Comparison of ENCODE assay signal across 9 mouse cellular contexts in genomic region chr5:115009961-115010360, GRCm38 (mm10). TPM values are rescaled to one million over a fixed set of nuclear protein-coding genes. Genes with fewer than 3 reads are reported as not detected.
DNase-seq lines count a peak whose midpoint lies in the region; ATAC-seq and TF ChIP-seq lines count a peak whose summit lies in the region.
"Had no signal": no experiment of that assay in that cellular context is flagged by ENCODE, and none has a peak within 500 bp of the region (broad histone marks: within the 10 kb centered on the region; RNA-seq: fewer than 3 reads in every experiment).

No protein-coding gene starts in this region.

- H3K27me3 ChIP-seq in heart, postnatal 0 days (ENCODE audit: control insufficient read depth, insufficient read depth, low read length) = no peaks in the 10 kb centered on the region
- no peaks in the 10 kb centered on the region for H3K27me3 ChIP-seq in hindbrain, embryonic 13.5 days
- H3K27me3 ChIP-seq in midbrain, embryonic 11.5 days (ENCODE audit: control insufficient read depth, insufficient read depth, low read length) = no peaks in the 10 kb centered on the region

- H3K9me3 ChIP-seq in heart, postnatal 0 days (replicated peaks; ENCODE audit: control insufficient read depth, low read length) = no peaks in the 10 kb centered on the region
- no peaks in the 10 kb centered on the region for H3K9me3 ChIP-seq in hindbrain, embryonic 13.5 days
- H3K9me3 ChIP-seq in midbrain, embryonic 11.5 days (ENCODE audit: control insufficient read depth, low read length) = no peaks in the 10 kb centered on the region

- no peak for TF ChIP-seq CTCF in heart, postnatal 0 days (IDR thresholded peaks at IDR 0.05; ENCODE audit: low read depth)

- no peak for ATAC-seq in heart, postnatal 0 days (ENCODE audit: insufficient read depth, low read depth)
- ATAC-seq in hindbrain, embryonic 13.5 days (ENCODE audit: low FRiP score) = no peak
- no peak for ATAC-seq in midbrain, embryonic 11.5 days (ENCODE audit: low FRiP score)
- no peak for ATAC-seq in erythroid progenitor cell, adult 5-6 weeks (replicated peaks; ENCODE audit: low FRiP score, poor library complexity, severe bottlenecking)

- no peak overlapping the region for H3K9ac ChIP-seq in heart, postnatal 0 days (replicated peaks; ENCODE audit: low read depth, low read length)
- peak overlapping the region; percentile 98 for H3K9ac ChIP-seq in hindbrain, embryonic 13.5 days
- H3K9ac ChIP-seq in midbrain, embryonic 11.5 days (ENCODE audit: low read length) = peak overlapping the region; percentile 99; the same call in 1 of the 2 replicates

- 54% methylated on average over 3 of the region's 3 CpGs for WGBS in heart, postnatal 0 days
- WGBS in hindbrain, embryonic 13.5 days = 62% methylated on average over 3 of the region's 3 CpGs
- WGBS in midbrain, embryonic 11.5 days = 72% methylated on average over 3 of the region's 3 CpGs

- TF ChIP-seq EP300 in heart, postnatal 0 days (IDR thresholded peaks at IDR 0.05; ENCODE audit: low read depth) = no peak

- no peak overlapping the region; the same call in 1 of the 2 replicates for H3K4me2 ChIP-seq in heart, postnatal 0 days (ENCODE audit: low read depth, low read length)
- peak overlapping the region; percentile 75 for H3K4me2 ChIP-seq in hindbrain, embryonic 13.5 days
- peak overlapping the region; percentile 93 for H3K4me2 ChIP-seq in midbrain, embryonic 11.5 days

- no peak for DNase-seq in heart, postnatal 0 days (ENCODE audit: low spot score)
- DNase-seq in heart, postnatal 25 days (ENCODE audit: low spot score) = no peak
- DNase-seq in R1 (ENCODE audit: low read depth, low spot score) = peak; percentile 66
- DNase-seq in midbrain, embryonic 11.5 days (ENCODE audit: low spot score, missing footprints) = peak; percentile 78
- DNase-seq in spleen, postnatal 10 days (ENCODE audit: low spot score in 2 of 2) = no peak
- DNase-seq in kidney, postnatal 25 days = no peak
- DNase-seq: thymus, adult 2 months had no signal

- H3K4me3 ChIP-seq in heart, postnatal 0 days (ENCODE audit: low read depth, low read length) = no peak overlapping the region
- H3K4me3 ChIP-seq in hindbrain, embryonic 13.5 days = peak overlapping the region; percentile 100; the same call in 1 of the 2 replicates
- no peak overlapping the region for H3K4me3 ChIP-seq in midbrain, embryonic 11.5 days (ENCODE audit: low read depth, low read length)

- intact Hi-C loops in heart, postnatal 25 days (cut with DNase I) = loop anchor here (2.0 kb wide), 2 partner anchors 29 to 65 kb away; no protein-coding TSS in a partner anchor

- 0 out of 2 replicates have a peak overlapping the region, but pooled peaks have one; percentile 95 for H3K27ac ChIP-seq in heart, postnatal 0 days (ENCODE audit: low read depth)
- peak overlapping the region; percentile 95; the same call in 1 of the 2 replicates for H3K27ac ChIP-seq in hindbrain, embryonic 13.5 days
- no peak overlapping the region for H3K27ac ChIP-seq in midbrain, embryonic 11.5 days (ENCODE audit: low read depth, low read length)

- H3K36me3 ChIP-seq in heart, postnatal 0 days (replicated peaks; ENCODE audit: control insufficient read depth, insufficient read depth, low read length) = no peaks in the 10 kb centered on the region
- H3K36me3 ChIP-seq in hindbrain, embryonic 13.5 days = no peaks in the 10 kb centered on the region
- H3K36me3 ChIP-seq in midbrain, embryonic 11.5 days (ENCODE audit: control insufficient read depth, insufficient read depth, low read length) = no peaks in the 10 kb centered on the region

- H3K4me1 ChIP-seq in heart, postnatal 0 days (ENCODE audit: control insufficient read depth, insufficient read depth) = peaks cover 28% of the 10 kb centered on the region
- peaks cover 35% of the 10 kb centered on the region for H3K4me1 ChIP-seq in hindbrain, embryonic 13.5 days (replicated peaks)
- peaks cover 23% of the 10 kb centered on the region for H3K4me1 ChIP-seq in midbrain, embryonic 11.5 days (ENCODE audit: control insufficient read depth, insufficient read depth, low read length)

RNA-seq across cellular contexts. Expression of gene Sppl3, which starts 1.0 kb away (rescaled TPM):
- total RNA-seq in heart, postnatal 0 days (2014; rRNA removed; ENCODE audit: low replicate concordance) = 65.6 and 68.7 TPM in 2 replicates
- 6.8 and 7.2 TPM in 2 replicates for polyA plus RNA-seq in heart, postnatal 0 days (2015; fragmentation: Nextera tagmentation; extraction: Ambion mirVana)
- 10 to 100 TPM; 34.8 to 35.5 TPM for total RNA-seq in heart, postnatal 25 days (2021)
- polyA plus RNA-seq in hindbrain, embryonic 13.5 days (2015; fragmentation: Nextera tagmentation; extraction: Ambion mirVana) = 15.8 and 16.5 TPM in 2 replicates
- 21.7 and 23.6 TPM in 2 replicates for polyA plus RNA-seq in midbrain, embryonic 11.5 days (2014; fragmentation: Nextera tagmentation; extraction: Ambion mirVana)
- 69.2 and 99.5 TPM in 2 replicates for total RNA-seq in erythroid progenitor cell, adult 5-6 weeks (2015; ENCODE audit: low replicate concordance)
- total RNA-seq in erythroid progenitor cell, adult 5-6 weeks (2017; ENCODE audit: low replicate concordance) = 73.7 and 92.4 TPM in 2 replicates

RNA-seq across cellular contexts. Expression of gene Hnf1a, which starts 39.1 kb away (rescaled TPM):
- not detected in 2 replicates for total RNA-seq in heart, postnatal 0 days (2014; rRNA removed; ENCODE audit: low replicate concordance)
- polyA plus RNA-seq in heart, postnatal 0 days (2015; fragmentation: Nextera tagmentation; extraction: Ambion mirVana) = not detected in 2 replicates
- total RNA-seq in heart, postnatal 25 days (2021) = not detected
- 0.10 TPM in 1 of 2 replicates, not detected in the other for polyA plus RNA-seq in hindbrain, embryonic 13.5 days (2015; fragmentation: Nextera tagmentation; extraction: Ambion mirVana)
- polyA plus RNA-seq in midbrain, embryonic 11.5 days (2014; fragmentation: Nextera tagmentation; extraction: Ambion mirVana) = not detected in 2 replicates
- total RNA-seq in erythroid progenitor cell, adult 5-6 weeks (2015; ENCODE audit: low replicate concordance) = not detected in 2 replicates
- total RNA-seq in erythroid progenitor cell, adult 5-6 weeks (2017; ENCODE audit: low replicate concordance) = not detected in 2 replicates

Comparison
In these comparisons a context has a peak if more than half of its experiments do, and no peak if none do; other contexts are left out.
1. DNase-seq: peak in R1 (single experiment) and midbrain, embryonic 11.5 days (single experiment); none in heart, postnatal 0 days (single experiment), heart, postnatal 25 days (single experiment), spleen, postnatal 10 days (0 of 2) and kidney, postnatal 25 days (0 of 2).